Mouse (Mus musculus) ES-E14 (cell line): ENCODE measurements around the gene Cyp2c55.

Experiments used
- CHD2 ChIP-seq: IDR thresholded peaks from 2 replicates; pipeline ENCODE4 v1.6.1; 2014; ENCODE audit warnings: mild to moderate bottlenecking, low read depth, low read length, inconsistent platforms
- HCFC1 ChIP-seq: IDR thresholded peaks from 2 replicates; pipeline ENCODE4 v1.6.1; 2012; ENCODE audit warnings: low read length, inconsistent platforms, borderline replicate concordance; ENCODE audit not compliant: insufficient read depth
- ZC3H11A ChIP-seq: IDR thresholded peaks from 2 replicates; pipeline ENCODE4 v1.6.1; 2012; ENCODE audit warnings: low read depth, mild to moderate bottlenecking, inconsistent platforms, low read length, borderline replicate concordance

DNA sequence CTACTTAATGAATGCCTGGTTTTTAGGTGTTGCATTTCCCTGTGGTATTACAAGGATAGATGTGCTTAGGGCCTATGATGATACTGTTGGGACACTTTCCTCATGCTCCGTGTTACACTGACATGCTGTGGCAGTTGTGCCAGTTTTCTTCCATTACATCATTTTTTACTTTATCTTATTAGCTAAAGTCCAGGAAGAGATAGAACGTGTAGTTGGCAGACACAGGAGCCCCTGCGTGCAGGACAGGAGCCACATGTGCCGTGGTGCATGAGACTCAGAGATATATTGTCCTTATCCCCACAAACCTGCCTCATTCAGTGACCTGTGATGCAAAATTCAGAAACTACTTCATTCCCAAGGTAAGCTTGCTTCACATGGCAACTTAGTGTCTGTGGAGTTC lies 8.6 kb upstream of the Cyp2c55 start:
- TF ChIP-seq CHD2 = no peak
- TF ChIP-seq ZC3H11A = no peak
- TF ChIP-seq HCFC1 = no peak
